Mouse (Mus musculus) CH12.LX (cell line): ENCODE results near the gene Csnk1g2. TPM values are rescaled to one million over a fixed set of nuclear protein-coding genes. Genes with fewer than 3 reads are reported as not detected.

ENCODE experiments used
- DNase-seq: peaks from one replicate; pipeline ENCODE4 v3.0.0-alpha.2; 2013; ENCODE audit errors: extremely low read depth
- H3K27ac ChIP-seq: 2 replicates; pipeline ENCODE4 v1.5.1; 2012; ENCODE audit warnings: low read depth, mild to moderate bottlenecking, control low read depth, moderate library complexity; ENCODE audit not compliant: insufficient read depth
- H3K27me3 ChIP-seq: replicated peaks from 2 replicates; pipeline ENCODE3; 2012; ENCODE audit warnings: inconsistent platforms
- H3K36me3 ChIP-seq, 2 experiments: replicated peaks in 1 of 2; 2 replicates each; pipeline versions ENCODE3 to v1.6.1; 2012; ENCODE audit warnings: inconsistent platforms in 1 of 2, low read length in 1 of 2, mild to moderate bottlenecking in 1 of 2, mixed read lengths in 1 of 2, moderate library complexity in 1 of 2; ENCODE audit not compliant: control insufficient read depth in 1 of 2, insufficient read depth in 1 of 2
- H3K4me1 ChIP-seq, 2 experiments: 2 replicates each; pipeline ENCODE4 v1.6.1; 2012; ENCODE audit warnings: inconsistent platforms in 1 of 2, moderate library complexity in 1 of 2; ENCODE audit not compliant: insufficient read depth in 2 of 2, control insufficient read depth in 1 of 2
- H3K4me2 ChIP-seq: 2 replicates; pipeline ENCODE4 v1.6.1; 2012; ENCODE audit warnings: low read depth, mild to moderate bottlenecking, control low read depth; ENCODE audit not compliant: poor library complexity, insufficient read depth, severe bottlenecking
- H3K4me3 ChIP-seq, 3 experiments: fragments of 150-350 bp in 1 of 3; sonication (generic) in 1 of 3; replicated peaks in 1 of 3; 2 replicates each; pipeline versions ENCODE3 to v1.5.1; 2011 to 2012; ENCODE audit warnings: low read depth in 2 of 3, low read length in 2 of 3, mild to moderate bottlenecking in 2 of 3, moderate library complexity in 2 of 3, control low read depth in 1 of 3, improper control_type of control experiment in 1 of 3, inconsistent platforms in 1 of 3, mixed read lengths in 1 of 3; ENCODE audit not compliant: poor library complexity in 1 of 3
- H3K79me2 ChIP-seq: replicated peaks from 2 replicates; pipeline ENCODE4 v1.6.1; 2012; ENCODE audit warnings: mild to moderate bottlenecking, moderate library complexity; ENCODE audit not compliant: control insufficient read depth, poor library complexity, insufficient read depth, severe bottlenecking; ENCODE audit errors: extremely low read depth
- H3K9ac ChIP-seq: 2 replicates; pipeline ENCODE4 v1.6.1; 2012; ENCODE audit warnings: low read depth, mild to moderate bottlenecking, control low read depth, moderate library complexity; ENCODE audit not compliant: insufficient read depth
- H3K9me3 ChIP-seq: replicated peaks from 2 replicates; pipeline ENCODE3; 2012; ENCODE audit warnings: low read length, inconsistent platforms, mixed read lengths
- BHLHE40 ChIP-seq: IDR thresholded peaks from 2 replicates; pipeline ENCODE4 v1.6.1; 2011; ENCODE audit warnings: mild to moderate bottlenecking, low read depth, low read length, improper control_type of control experiment
- CHD2 ChIP-seq: IDR thresholded peaks from 2 replicates; pipeline ENCODE4 v1.6.1; 2011; ENCODE audit warnings: low read length, improper control_type of control experiment
- CTCF ChIP-seq, 2 experiments: IDR thresholded peaks in 1 of 2; conservative IDR thresholded peaks in 1 of 2; 2 replicates each; pipeline ENCODE4 v1.5.1; 2011 to 2012; ENCODE audit warnings: low read depth in 2 of 2, low read length in 2 of 2, improper control_type of control experiment in 1 of 2, inconsistent platforms in 1 of 2, mild to moderate bottlenecking in 1 of 2, moderate library complexity in 1 of 2
- E2F4 ChIP-seq: IDR thresholded peaks from 2 replicates; pipeline ENCODE4 v1.6.1; 2011; ENCODE audit warnings: low read depth, low read length, improper control_type of control experiment; ENCODE audit not compliant: insufficient replicate concordance
- ELF1 ChIP-seq: IDR thresholded peaks from 2 replicates; pipeline ENCODE4 v1.6.1; 2014; ENCODE audit warnings: low read depth, mild to moderate bottlenecking, inconsistent platforms, low read length, improper control_type of control experiment
- EP300 ChIP-seq: IDR thresholded peaks from 2 replicates; pipeline ENCODE4 v1.6.1; 2011; ENCODE audit warnings: low read length, improper control_type of control experiment
- HCFC1 ChIP-seq: IDR thresholded peaks from 2 replicates; pipeline ENCODE4 v1.6.1; 2012; ENCODE audit warnings: low read depth, mild to moderate bottlenecking, inconsistent platforms, low read length, improper control_type of control experiment
- IRF4 ChIP-seq: IDR thresholded peaks from 2 replicates; pipeline ENCODE4 v1.6.1; 2014; ENCODE audit warnings: low read depth, mild to moderate bottlenecking, inconsistent platforms, low read length, improper control_type of control experiment
- JUN ChIP-seq: IDR thresholded peaks from 2 replicates; pipeline ENCODE4 v1.6.1; 2011; ENCODE audit warnings: low read depth, mild to moderate bottlenecking, low read length, improper control_type of control experiment, moderate library complexity; ENCODE audit not compliant: insufficient read depth
- JUND ChIP-seq: conservative IDR thresholded peaks from 2 replicates; pipeline ENCODE4 v1.6.1; 2011; ENCODE audit warnings: low read depth, low read length, improper control_type of control experiment
- KAT2A ChIP-seq: IDR thresholded peaks from 2 replicates; pipeline ENCODE4 v1.6.1; 2012; ENCODE audit warnings: low read length, improper control_type of control experiment, inconsistent platforms; ENCODE audit not compliant: insufficient replicate concordance
- MAFK ChIP-seq: IDR thresholded peaks from 2 replicates; pipeline ENCODE4 v1.6.1; 2011; ENCODE audit warnings: low read length, improper control_type of control experiment; ENCODE audit not compliant: insufficient replicate concordance
- MAZ ChIP-seq: IDR thresholded peaks from 2 replicates; pipeline ENCODE4 v1.6.1; 2012; ENCODE audit warnings: low read depth, mild to moderate bottlenecking, inconsistent platforms, low read length, improper control_type of control experiment, moderate library complexity
- MEF2A ChIP-seq: IDR thresholded peaks from 2 replicates; pipeline ENCODE4 v1.6.1; 2014; ENCODE audit warnings: low read depth, mild to moderate bottlenecking, inconsistent platforms, low read length, improper control_type of control experiment, borderline replicate concordance
- MYC ChIP-seq: IDR thresholded peaks from 2 replicates; pipeline ENCODE4 v1.6.1; 2011; ENCODE audit warnings: low read depth, mild to moderate bottlenecking, improper control_type of control experiment, low read length
- NELFE ChIP-seq: IDR thresholded peaks from 2 replicates; pipeline ENCODE4 v1.6.1; 2011; ENCODE audit warnings: low read depth, low read length, improper control_type of control experiment
- POLR2A ChIP-seq: IDR thresholded peaks from 2 replicates; pipeline ENCODE4 v1.6.1; 2011; ENCODE audit warnings: low read depth, mild to moderate bottlenecking, improper control_type of control experiment, low read length
- RAD21 ChIP-seq: IDR thresholded peaks from 2 replicates; pipeline ENCODE4 v1.6.1; 2011; ENCODE audit warnings: low read depth, mild to moderate bottlenecking, low read length, improper control_type of control experiment, moderate library complexity
- SMC3 ChIP-seq: IDR thresholded peaks from 2 replicates; pipeline ENCODE4 v1.6.1; 2011; ENCODE audit warnings: low read depth, low read length, improper control_type of control experiment
- TBP ChIP-seq: conservative IDR thresholded peaks from 2 replicates; pipeline ENCODE4 v1.6.1; 2011; ENCODE audit warnings: low read depth, low read length, improper control_type of control experiment
- USF1 ChIP-seq: IDR thresholded peaks from 2 replicates; pipeline ENCODE4 v1.6.1; 2014; ENCODE audit warnings: low read depth, mild to moderate bottlenecking, inconsistent platforms, low read length, improper control_type of control experiment
- ZKSCAN1 ChIP-seq: IDR thresholded peaks from 2 replicates; pipeline ENCODE4 v1.6.1; 2012; ENCODE audit warnings: low read depth, inconsistent platforms, low read length, improper control_type of control experiment, borderline replicate concordance
- ZMIZ1 ChIP-seq: IDR thresholded peaks from 2 replicates; pipeline ENCODE4 v1.6.1; 2012; ENCODE audit warnings: low read depth, mild to moderate bottlenecking, inconsistent platforms, low read length, improper control_type of control experiment
- ZNF384 ChIP-seq: IDR thresholded peaks from 2 replicates; pipeline ENCODE4 v1.6.1; 2012; ENCODE audit warnings: low read depth, low read length, improper control_type of control experiment, inconsistent platforms
- dilution Hi-C: fragments of 300-500 bp; cut with MboI; formaldehyde crosslinking; loops from 2 replicates; pipeline ENCODE4 v1.14.3; 2020; ENCODE audit warnings: low sequenced_read_pairs; ENCODE audit not compliant: extremely low pct_unique_long_range_greater_than_20kb, extremely low pct_ligation_motif_present
- in situ Hi-C: fragments of 300-500 bp; cut with MboI; formaldehyde crosslinking; loops from 3 replicates; pipeline ENCODE4 v1.14.3; 2019; ENCODE audit warnings: low sequenced_read_pairs, low pct_ligation_motif_present, low pct_unique_long_range_greater_than_20kb, mixed read lengths
- polyA plus RNA-seq: library from polyadenylated mRNA; unstranded; fragments of >175 nt; gene quantifications from 2 replicates; pipeline ENCODE4 v1.2.1, GENCODE M21; 2012; ENCODE audit warnings: low read depth; ENCODE audit not compliant: insufficient read length
- total RNA-seq, 2 experiments: library from RNA; depleted of rRNA; stranded (reverse); fragments of 300-350 nt in 1 of 2; fragments of >200 nt in 1 of 2; gene quantifications; 2 replicates each; pipeline ENCODE4 v1.2.3; 2012 to 2014

Csnk1g2 gene
- total and polyA plus RNA-seq, 3 experiments = 44.1 to 59.0 (median 50.1) TPM

DNA sequence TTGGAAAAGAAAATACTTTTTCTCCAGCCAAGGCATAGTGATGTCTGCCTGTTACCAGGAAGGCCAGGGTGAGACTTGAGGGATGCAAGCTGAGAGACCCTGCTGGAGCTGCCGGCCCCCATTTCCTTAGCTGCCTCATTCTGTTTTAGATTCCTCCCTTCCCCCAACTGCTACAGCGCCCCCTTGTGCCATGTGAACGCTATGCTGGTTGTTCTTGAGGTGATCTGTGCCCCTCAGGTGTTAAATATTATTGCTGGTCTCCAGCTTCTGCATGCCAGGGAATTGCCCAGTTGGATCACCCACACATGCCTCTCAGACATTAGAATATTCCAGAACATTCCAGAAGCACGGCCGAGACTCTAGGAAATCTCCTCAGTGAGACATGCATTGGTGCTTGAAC, 38.5 kb downstream of the Csnk1g2 start:
- H3K27ac ChIP-seq = no peak overlapping the region
- DNase-seq = peak; percentile 67
- H3K4me2 ChIP-seq = no peak overlapping the region
- H3K27me3 ChIP-seq = no peaks in the 10 kb centered on the region
- H3K79me2 ChIP-seq = no peaks in the 10 kb centered on the region
- dilution Hi-C loops (no loop called here), in situ Hi-C loops (no loop called here)
- H3K9me3 ChIP-seq = no peaks in the 10 kb centered on the region
- H3K36me3 ChIP-seq = peaks cover 7 to 10% of the 10 kb centered on the region in 2 experiments
- no peak overlapping the region for H3K4me3 ChIP-seq
- no peak overlapping the region for H3K9ac ChIP-seq
- peaks cover 20 to 73% of the 10 kb centered on the region in 2 experiments for H3K4me1 ChIP-seq
- no peak for TF ChIP-seq KAT2A
- no peak for TF ChIP-seq E2F4
- TF ChIP-seq USF1 = no peak
- no peak for TF ChIP-seq IRF4
- peak; percentile 43 for TF ChIP-seq SMC3
- peak; percentile 43 to 79; a peak in 3 of 4 replicates for TF ChIP-seq CTCF (conservative IDR thresholded peaks at IDR 0.05 in 1 of 2, IDR thresholded peaks at IDR 0.05 in 1 of 2; ENCODE audit: low read depth in 2 of 2, low read length in 2 of 2)
- no peak for TF ChIP-seq MAZ
- 0 out of 2 replicates have a peak, but pooled peaks have one; percentile 13 for TF ChIP-seq BHLHE40
- TF ChIP-seq EP300 = no peak
- no peak for TF ChIP-seq MEF2A
- TF ChIP-seq ZKSCAN1 = no peak
- no peak for TF ChIP-seq ZMIZ1
- TF ChIP-seq JUND = no peak
- peak; percentile 9; the same call in 1 of the 2 replicates for TF ChIP-seq ELF1
- TF ChIP-seq JUN = no peak
- no peak for TF ChIP-seq MYC
- TF ChIP-seq RAD21 = peak; percentile 13
- no peak for TF ChIP-seq NELFE
- peak; percentile 81 for TF ChIP-seq CHD2
- no peak for TF ChIP-seq ZNF384
- no peak for TF ChIP-seq MAFK
- no peak for TF ChIP-seq HCFC1
- no peak for TF ChIP-seq TBP
- TF ChIP-seq POLR2A = no peak
